Mouse (Mus musculus) monocyte, adult 2 months (primary cell): ENCODE results near the gene Mknk1.

Experiments used
- DNase-seq, 2 experiments: peaks; one replicate each; pipeline ENCODE4 v3.0.0; 2022; ENCODE audit warnings: low spot score in 2 of 2, low read depth in 1 of 2

The Mknk1 gene

DNA sequence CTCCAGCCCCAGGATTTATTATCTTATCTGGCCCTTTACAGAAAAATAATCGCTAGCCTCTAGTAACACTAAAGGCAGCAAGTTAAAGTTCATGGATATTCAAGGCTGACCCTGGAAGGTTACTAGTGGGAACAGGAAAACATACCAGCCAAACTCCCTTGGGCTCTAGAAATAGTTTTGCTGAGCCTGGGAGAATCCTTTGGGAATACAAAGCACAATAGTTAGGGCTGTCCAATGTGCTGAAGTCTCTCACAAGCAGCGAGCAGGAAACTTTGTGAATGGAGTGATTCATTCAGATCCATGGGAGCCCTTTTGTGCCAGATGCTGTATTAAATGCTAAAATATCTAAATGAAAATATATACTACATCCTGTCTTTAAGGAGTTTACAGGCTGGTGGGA lies 7.7 kb downstream of the Mknk1 start:
- DNase-seq: no peak

GRCm38 (mm10) chr4:115847377-115847776 lies 8.4 kb downstream of the Mknk1 start:
- DNase-seq: peak; percentile 55 to 68

DNA sequence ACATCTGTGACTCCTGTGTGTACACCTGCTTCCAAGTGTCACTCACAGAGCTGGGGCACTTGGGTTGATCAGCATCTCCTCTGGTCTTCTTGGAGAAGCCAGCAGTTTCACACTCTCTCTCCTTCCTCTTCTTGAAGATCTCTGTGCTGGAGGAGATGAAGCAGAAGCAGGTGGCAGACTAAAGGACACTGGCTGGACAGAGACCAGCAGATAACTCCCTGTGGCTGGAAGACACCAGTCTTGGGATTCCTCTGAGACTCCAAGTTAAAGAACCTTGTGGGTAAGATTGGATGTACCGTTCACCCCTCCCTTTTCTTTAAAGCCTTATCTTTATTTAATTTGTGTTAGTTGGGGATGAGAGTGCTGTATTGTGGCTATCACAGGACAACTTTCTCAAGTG lies 9.1 kb downstream of the Mknk1 start:
- DNase-seq: no peak

DNA sequence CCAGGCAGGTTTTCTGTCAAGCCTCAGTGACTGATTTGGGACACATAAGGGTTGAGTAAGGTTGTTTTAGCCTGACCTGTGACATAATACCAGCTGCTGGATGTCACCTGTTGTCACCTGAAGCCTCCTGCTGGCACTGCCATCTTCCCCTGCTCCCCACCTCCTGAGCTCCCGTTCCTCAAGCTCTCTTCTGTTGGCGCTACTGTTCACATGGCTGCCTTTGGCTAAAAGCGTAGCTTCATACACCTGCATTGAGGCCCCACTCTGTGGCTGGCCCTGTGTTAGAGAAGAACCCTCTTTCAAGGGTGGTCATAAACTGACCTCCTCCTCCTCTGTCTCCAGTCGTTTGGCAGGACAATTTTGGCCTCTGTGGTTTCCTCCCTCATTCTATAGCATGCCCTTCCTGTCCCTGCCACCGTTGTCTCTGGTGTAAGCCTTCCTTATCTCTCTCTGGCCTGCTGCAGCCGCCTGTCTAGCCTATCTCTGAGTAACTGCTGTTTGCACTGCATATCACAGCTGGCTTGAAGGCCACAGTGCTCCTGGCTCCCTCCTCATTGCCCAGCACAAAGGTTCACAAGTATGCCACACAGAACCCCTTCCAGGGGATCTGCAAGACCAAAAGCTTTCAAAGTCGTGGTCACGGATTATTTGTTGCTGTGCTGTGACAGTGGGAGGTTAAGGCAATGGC lies 10.1 kb downstream of the Mknk1 start:
- no peak for DNase-seq

DNA sequence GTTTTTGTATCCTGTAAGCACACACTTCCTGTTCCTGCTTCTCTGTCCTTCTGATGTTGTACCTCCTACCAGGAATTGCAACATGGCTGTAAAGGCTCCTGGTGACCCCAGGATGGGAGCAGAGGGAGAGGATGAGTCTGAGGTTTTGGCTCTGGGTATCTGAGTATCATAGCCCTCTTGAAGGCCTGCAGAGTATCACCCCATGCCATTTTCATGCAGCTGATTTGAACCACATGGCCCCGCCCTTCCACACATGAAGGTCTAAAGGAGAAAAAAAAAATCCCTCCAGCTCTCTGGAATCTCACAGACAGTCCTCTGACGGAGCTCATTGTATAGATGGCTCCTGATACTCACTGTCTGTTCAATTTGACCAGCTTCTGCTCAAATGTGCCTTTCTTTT lies 11.1 kb downstream of the Mknk1 start:
- DNase-seq: no peak

GRCm38 (mm10) chr4:115850631-115851030 lies 11.6 kb downstream of the Mknk1 start:
- no peak for DNase-seq

DNA sequence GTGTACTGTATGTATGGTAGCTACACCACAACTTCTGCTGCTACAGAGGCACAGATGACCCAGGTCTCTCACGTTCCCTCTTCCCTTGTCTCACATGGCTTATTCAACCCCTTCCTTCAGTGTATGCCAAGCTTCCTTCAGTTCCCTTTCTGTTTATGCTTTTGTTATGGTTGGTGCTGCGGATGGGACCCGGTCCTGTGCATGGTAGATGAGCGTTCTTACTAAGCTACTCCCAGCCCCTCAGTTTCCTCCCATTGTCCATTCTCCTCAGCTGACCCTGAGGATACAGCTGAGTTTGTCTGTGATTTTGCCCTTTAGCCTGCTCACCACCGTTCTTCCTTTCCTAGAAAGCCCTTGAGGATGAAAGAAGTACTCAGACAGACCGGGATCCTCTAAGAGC lies 12.6 kb downstream of the Mknk1 start:
- no peak for DNase-seq

DNA sequence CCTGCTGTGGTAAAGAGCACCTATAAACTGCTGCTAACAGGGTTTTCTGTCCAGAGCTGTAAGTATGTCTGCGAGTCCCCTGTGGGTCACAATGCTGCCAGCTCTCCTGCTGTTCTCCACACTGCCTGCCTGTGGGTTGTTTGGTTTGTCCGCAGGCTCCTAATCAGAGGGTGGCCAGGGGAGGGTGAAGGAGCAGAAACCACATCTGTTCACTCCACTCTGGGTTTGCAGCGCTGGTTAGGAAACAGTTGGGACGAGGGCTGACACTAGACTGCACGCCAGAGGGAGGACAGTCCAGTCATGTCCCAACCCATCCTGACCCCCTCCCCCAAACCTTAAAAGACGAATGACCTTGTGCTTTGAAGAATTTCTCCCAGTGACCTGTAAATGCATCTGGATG lies 16.1 kb downstream of the Mknk1 start:
- no peak for DNase-seq

- DNase-seq: no peak
Observed at GRCm38 (mm10) chr4:115855609-115856008, 16.6 kb downstream of the Mknk1 start.

DNA sequence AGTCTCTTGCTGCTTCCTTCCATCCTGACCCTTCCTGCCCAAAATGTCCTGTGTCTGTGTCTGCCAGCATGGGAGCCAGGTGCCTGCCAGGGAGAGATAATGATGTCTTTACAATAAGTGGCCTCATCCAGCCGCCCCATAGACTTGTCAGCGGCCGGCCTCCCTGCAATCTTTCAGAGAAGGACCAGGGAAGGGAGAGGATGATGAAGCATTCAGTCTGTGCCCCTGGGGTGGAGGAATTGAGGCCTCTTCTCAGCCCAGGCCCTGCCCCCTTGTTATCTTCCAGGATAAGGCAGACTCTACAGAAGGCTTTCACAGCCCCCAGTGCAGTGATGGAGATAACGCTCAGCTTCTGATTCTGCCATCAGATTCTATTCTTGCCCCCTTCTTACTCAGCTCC lies 17.3 kb downstream of the Mknk1 start:
- no peak for DNase-seq

- DNase-seq: peak; percentile 21 to 40
Observed at GRCm38 (mm10) chr4:115857293-115857883, 18.4 kb downstream of the Mknk1 start.

DNA sequence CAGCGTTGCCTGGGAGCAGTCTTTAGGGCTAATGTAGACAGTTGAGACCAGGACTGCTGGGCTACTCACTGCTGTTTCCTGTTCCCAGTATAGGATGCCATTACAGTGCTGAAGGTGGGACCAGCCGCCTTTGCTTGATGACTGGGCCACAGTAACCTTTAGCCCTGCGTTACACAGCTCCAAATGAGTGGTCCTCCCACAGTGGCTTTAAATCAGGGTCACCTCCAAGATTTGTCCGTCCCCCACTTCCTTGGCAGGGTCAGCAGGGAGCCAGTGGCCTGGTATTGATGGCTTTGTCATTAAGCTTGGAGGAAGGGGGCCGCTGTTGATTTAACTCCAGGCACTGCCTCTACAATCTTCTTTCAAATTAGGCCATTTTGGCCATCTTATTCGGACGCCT lies 24.4 kb downstream of the Mknk1 start:
- DNase-seq: no peak

DNA sequence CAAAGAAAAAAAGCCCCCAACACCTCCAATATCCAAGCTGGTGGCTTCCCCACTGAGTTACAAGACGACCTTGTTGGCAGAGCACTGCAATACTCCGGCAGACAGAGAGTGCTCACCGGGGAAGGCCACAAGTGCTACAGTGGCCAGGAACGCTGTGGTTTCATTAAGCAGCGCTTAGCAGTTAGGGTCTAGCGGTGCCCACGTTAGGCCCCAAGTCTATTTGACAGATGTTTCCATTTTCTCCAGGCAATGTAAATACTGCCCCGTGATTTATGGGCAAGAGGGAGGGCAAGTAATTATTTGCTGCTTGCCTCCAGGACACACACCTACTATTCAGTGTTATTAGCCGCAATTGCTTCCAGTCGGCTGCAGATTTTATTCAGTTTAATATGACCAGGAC lies 24.9 kb downstream of the Mknk1 start:
- DNase-seq: no peak

GRCm38 (mm10) chr4:115869512-115870210 lies 30.7 kb downstream of the Mknk1 start:
- no peak for DNase-seq

DNA sequence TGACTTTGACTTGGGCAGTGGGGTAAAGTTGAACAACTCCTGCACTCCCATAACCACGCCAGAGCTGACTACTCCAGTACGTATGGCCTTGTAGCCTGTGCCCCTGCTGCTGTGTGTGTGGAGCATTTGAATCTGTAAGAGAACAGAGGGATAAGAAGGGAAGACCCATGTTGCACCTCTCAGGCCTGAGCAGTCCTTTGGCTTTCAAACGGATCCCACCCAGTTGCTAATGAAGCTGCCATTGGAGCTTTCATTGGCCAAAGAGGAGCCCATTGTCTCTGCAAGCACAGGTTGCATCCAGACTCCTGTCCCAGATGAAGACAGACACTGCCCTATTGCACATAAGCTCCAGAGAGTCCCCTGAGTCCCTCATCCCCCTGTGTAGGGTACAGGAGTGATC lies 34.2 kb downstream of the Mknk1 start:
- no peak for DNase-seq

DNA sequence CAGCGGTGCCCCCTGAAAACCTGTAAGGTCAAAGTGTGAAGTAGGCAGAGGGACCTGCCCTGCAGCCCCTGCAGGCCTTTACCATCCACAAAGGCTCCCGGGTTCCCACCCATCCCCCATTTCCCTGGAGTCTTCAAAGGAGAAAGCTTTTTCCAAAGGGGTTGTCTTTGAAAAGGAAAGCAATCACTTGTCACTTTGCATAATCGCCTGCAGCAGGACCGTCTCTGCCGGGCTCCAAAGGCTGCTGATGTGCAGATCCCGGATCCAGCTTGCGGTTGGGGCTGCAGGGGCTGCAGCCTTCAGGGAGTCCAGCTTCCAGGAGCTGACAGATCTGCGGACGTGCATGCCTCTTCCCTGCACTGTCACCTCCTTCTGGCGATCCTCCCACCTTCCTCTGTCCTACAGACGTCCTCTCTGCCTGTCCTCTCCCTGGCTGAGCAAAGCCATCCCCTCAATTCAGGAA lies 39.2 kb downstream of the Mknk1 start:
- DNase-seq: no peak

GRCm38 (mm10) chr4:115878828-115879227 lies 39.8 kb downstream of the Mknk1 start:
- DNase-seq: no peak

DNA sequence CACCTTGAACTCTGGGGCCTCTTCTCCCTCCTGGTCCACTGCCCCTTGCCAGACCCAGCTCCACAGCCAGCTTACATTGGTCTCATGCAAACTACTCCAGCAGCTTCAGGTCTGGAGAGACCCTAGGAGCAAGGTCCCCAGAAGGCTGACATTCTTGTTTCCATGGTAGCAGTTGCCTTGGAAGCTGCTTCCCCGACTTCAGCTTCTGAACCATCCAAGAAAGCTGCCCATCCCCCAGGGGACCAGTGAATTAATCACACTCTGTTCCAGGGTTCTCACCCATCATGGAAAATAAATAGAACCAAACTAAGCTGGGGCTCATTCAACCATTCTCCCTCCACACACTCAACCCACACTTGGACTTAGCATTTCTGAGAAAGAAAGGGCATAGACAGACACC lies 42.2 kb downstream of the Mknk1 start:
- no peak for DNase-seq

DNA sequence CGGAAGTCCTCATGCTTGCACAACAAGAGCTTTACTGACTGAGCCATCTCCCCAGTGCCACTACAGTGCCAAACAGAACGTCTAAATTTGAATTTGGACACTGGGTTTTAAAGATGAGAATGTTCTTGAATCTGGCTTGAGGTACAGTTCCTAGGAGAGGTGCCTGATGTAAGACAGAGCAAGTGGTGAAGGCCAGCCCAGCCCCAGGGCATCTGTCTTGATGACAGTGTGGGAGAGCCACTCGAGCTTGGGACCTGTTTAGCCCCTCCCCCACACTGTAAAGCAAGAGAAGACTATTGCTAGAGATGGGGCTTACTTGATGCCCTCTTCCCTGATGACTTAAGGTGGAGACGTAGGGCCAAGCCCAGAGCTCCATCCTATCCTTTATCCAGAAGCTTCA lies 43.2 kb downstream of the Mknk1 start:
- no peak for DNase-seq

GRCm38 (mm10) chr4:115884022-115884421 lies 45.0 kb downstream of the Mknk1 start, which contains the start of gene Kncn:
Kncn (plus strand) TSS chr4:115884400.
- DNase-seq: no peak

DNA sequence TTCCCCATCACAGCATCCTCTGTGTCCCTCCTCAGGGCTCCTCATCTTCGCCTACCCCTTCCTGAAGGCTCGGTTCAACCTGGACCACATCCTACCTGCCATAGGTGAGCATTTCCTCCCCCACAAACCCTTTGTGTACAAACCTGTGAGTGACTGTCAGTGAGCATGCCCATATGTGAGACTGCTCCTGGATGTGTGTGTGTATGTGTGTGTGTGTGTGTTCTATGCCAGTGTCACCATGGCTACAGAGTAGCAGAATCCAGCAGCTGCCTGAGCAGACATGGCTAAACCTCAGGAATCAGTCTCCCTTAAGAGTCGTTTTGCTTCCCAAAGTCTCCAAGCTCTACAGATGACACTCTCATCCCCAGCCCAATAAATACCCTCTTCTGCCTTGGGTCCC lies 46.8 kb downstream of the Mknk1 start:
- no peak for DNase-seq

DNA sequence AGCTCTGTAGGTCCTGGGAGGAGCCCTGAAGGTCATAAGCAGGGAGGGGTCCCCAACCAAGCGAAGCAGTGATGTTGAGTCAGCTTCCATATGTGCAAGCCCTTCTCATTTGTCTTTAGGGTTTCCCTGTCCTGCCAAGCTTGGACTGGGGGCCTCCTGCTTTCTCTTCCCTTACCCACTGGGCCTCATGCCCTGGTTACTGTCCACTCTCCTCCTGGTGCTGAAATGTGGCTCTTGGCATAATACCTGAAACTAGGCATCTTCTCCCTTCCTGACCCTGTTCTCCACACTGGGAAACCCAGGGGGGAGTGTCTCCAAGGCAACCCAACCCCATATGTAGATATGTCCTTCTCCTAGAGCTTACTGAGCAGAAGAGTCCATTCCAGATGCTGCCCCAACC lies 47.9 kb downstream of the Mknk1 start:
- DNase-seq: no peak
